Mouse (Mus musculus): ENCODE results near the gene Cfdp1.

DNA sequence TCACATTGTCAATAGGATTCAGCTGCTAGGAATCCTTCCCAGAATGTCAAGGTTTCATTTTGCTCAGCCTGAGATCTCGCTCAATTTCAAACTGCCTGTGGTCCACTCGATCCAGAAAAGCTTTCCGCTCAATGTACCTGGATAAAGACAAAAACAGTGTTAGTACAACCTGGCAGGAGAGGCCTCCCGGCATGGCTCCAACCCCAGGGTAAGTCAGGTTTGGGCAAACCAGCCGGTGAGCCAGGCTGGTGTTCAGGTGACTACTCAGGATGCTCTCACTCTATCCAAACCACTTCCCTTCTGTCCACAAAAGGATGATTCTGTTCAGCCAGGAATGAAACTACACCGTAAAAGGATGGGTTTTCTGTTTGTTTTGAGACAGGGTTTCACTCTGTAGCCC is 85.4 kb downstream of the Cfdp1 start:
- no peak for TF ChIP-seq CHD2 (IDR thresholded peaks at IDR 0.05; ENCODE audit: low read depth, low read length)
- no peak for TF ChIP-seq ZC3H11A (IDR thresholded peaks at IDR 0.05; ENCODE audit: borderline replicate concordance, low read depth, low read length)
